Mouse (Mus musculus): ENCODE measurements at regions not wholly inside any gene's neighbourhood (a gene's known extent, or its start where the extent isn't known, plus 50 kb on each side); places are given as distances from the start of the nearest gene placed in this dataset.

GRCm38 (mm10) chr4:98182053-98182355, 201.1 kb downstream of the Tm2d1 start:
- no peak for DNase-seq (ENCODE audit: low read depth, low spot score)
- H3K36me3 ChIP-seq (ENCODE audit: control insufficient read depth, insufficient read depth, low read length, poor library complexity, severe bottlenecking) = no peaks in the 10 kb centered on the region
- TF ChIP-seq CHD2 (IDR thresholded peaks at IDR 0.05; ENCODE audit: low read depth, low read length) = no peak
- no peak for TF ChIP-seq MAFK (IDR thresholded peaks at IDR 0.05; ENCODE audit: insufficient read depth, low read depth, low read length)
- TF ChIP-seq ZNF384 (IDR thresholded peaks at IDR 0.05; ENCODE audit: low read depth, low read length) = no peak
- TF ChIP-seq HCFC1 (IDR thresholded peaks at IDR 0.05; ENCODE audit: borderline replicate concordance, insufficient read depth, low read length) = no peak
- no peak for TF ChIP-seq ZC3H11A (IDR thresholded peaks at IDR 0.05; ENCODE audit: borderline replicate concordance, low read depth, low read length)
- no peak overlapping the region for H3K27ac ChIP-seq (ENCODE audit: insufficient read depth, low read depth, low read length, poor library complexity, severe bottlenecking)
- H3K9ac ChIP-seq (ENCODE audit: insufficient read depth, low read depth, low read length, poor library complexity, severe bottlenecking) = no peak overlapping the region
- H3K4me1 ChIP-seq (ENCODE audit: control insufficient read depth in 2 of 2, insufficient read depth in 2 of 2, low read length in 2 of 2, poor library complexity in 1 of 2) = no peaks in the 10 kb centered on the region
- H3K9me3 ChIP-seq (ENCODE audit: control insufficient read depth, insufficient read depth, low read depth, low read length) = no peaks in the 10 kb centered on the region
- in situ Hi-C loops (cut with MboI; ENCODE audit: low sequenced_read_pairs in 2 of 2, unreplicated experiment in 2 of 2) = no loop called here
- H3K4me3 ChIP-seq (ENCODE audit: insufficient read depth in 1 of 2, low read depth in 1 of 2, low read length in 2 of 2, poor library complexity in 1 of 2, severe bottlenecking in 1 of 2) = no peak overlapping the region

GRCm38 (mm10) chr4:98181185-98182052, 201.7 kb downstream of the Tm2d1 start:
- Histone ChIP-seq H3K36me3 (ENCODE audit: control insufficient read depth, insufficient read depth, low read length, poor library complexity, severe bottlenecking) (no peaks in the 10 kb centered on the region), H3K4me3 (ENCODE audit: insufficient read depth in 1 of 2, low read depth in 1 of 2, low read length in 2 of 2, poor library complexity in 1 of 2, severe bottlenecking in 1 of 2) (no peak overlapping the region), H3K27ac (ENCODE audit: insufficient read depth, low read depth, low read length, poor library complexity, severe bottlenecking) (no peak overlapping the region), H3K9ac (ENCODE audit: insufficient read depth, low read depth, low read length, poor library complexity, severe bottlenecking) (no peak overlapping the region), H3K4me1 (ENCODE audit: control insufficient read depth in 2 of 2, insufficient read depth in 2 of 2, low read length in 2 of 2, poor library complexity in 1 of 2) (no peaks in the 10 kb centered on the region), H3K9me3 (ENCODE audit: control insufficient read depth, insufficient read depth, low read depth, low read length) (no peaks in the 10 kb centered on the region)
- TF ChIP-seq ZNF384 (IDR thresholded peaks at IDR 0.05; ENCODE audit: low read depth, low read length) (no peak), MAFK (IDR thresholded peaks at IDR 0.05; ENCODE audit: insufficient read depth, low read depth, low read length) (no peak), HCFC1 (IDR thresholded peaks at IDR 0.05; ENCODE audit: borderline replicate concordance, insufficient read depth, low read length) (no peak), ZC3H11A (IDR thresholded peaks at IDR 0.05; ENCODE audit: borderline replicate concordance, low read depth, low read length) (no peak), CHD2 (IDR thresholded peaks at IDR 0.05; ENCODE audit: low read depth, low read length) (no peak)
- in situ Hi-C loops (cut with MboI; ENCODE audit: low sequenced_read_pairs in 2 of 2, unreplicated experiment in 2 of 2) = no loop called here
- no peak for DNase-seq (ENCODE audit: low read depth, low spot score)

GRCm38 (mm10) chr4:98180336-98180735, 202.8 kb downstream of the Tm2d1 start:
- no peak for DNase-seq (ENCODE audit: low read depth, low spot score)
- in situ Hi-C loops (cut with MboI; ENCODE audit: low sequenced_read_pairs in 2 of 2, unreplicated experiment in 2 of 2) = no loop called here
- H3K27ac ChIP-seq (ENCODE audit: insufficient read depth, low read depth, low read length, poor library complexity, severe bottlenecking) = no peak overlapping the region
- TF ChIP-seq HCFC1 (IDR thresholded peaks at IDR 0.05; ENCODE audit: borderline replicate concordance, insufficient read depth, low read length) (no peak), MAFK (IDR thresholded peaks at IDR 0.05; ENCODE audit: insufficient read depth, low read depth, low read length) (no peak), CHD2 (IDR thresholded peaks at IDR 0.05; ENCODE audit: low read depth, low read length) (no peak), ZC3H11A (IDR thresholded peaks at IDR 0.05; ENCODE audit: borderline replicate concordance, low read depth, low read length) (no peak), ZNF384 (IDR thresholded peaks at IDR 0.05; ENCODE audit: low read depth, low read length) (no peak)
- H3K9me3 ChIP-seq (ENCODE audit: control insufficient read depth, insufficient read depth, low read depth, low read length) = no peaks in the 10 kb centered on the region
- H3K36me3 ChIP-seq (ENCODE audit: control insufficient read depth, insufficient read depth, low read length, poor library complexity, severe bottlenecking) = no peaks in the 10 kb centered on the region
- H3K4me1 ChIP-seq (ENCODE audit: control insufficient read depth in 2 of 2, insufficient read depth in 2 of 2, low read length in 2 of 2, poor library complexity in 1 of 2) = no peaks in the 10 kb centered on the region
- H3K9ac ChIP-seq (ENCODE audit: insufficient read depth, low read depth, low read length, poor library complexity, severe bottlenecking) = no peak overlapping the region
- no peak overlapping the region for H3K4me3 ChIP-seq (ENCODE audit: insufficient read depth in 1 of 2, low read depth in 1 of 2, low read length in 2 of 2, poor library complexity in 1 of 2, severe bottlenecking in 1 of 2)
